Mouse (Mus musculus) thymus, postnatal 14 days (tissue): ENCODE results near the gene Nat14.

ENCODE experiments used
- DNase-seq: peaks from one replicate; pipeline ENCODE4 v3.0.0; 2021

Gene Nat14

GRCm38 (mm10) chr7:4950561-4951342 is 28.9 kb downstream of the Nat14 start:
- no peak for DNase-seq

GRCm38 (mm10) chr7:4953815-4954445 is 32.1 kb downstream of the Nat14 start:
- no peak for DNase-seq

- DNase-seq, result no peak
These were observed 35.5 kb downstream of the Nat14 start for GRCm38 (mm10) chr7:4957361-4957760.

- no peak for DNase-seq
These were observed 41.7 kb downstream of the Nat14 start for GRCm38 (mm10) chr7:4963527-4963926.

- DNase-seq, result peak; percentile 91
These were observed 42.4 kb downstream of the Nat14 start, which contains the start of gene Sbk2 for GRCm38 (mm10) chr7:4964272-4964671. Gene Sbk2 (minus strand): TSS chr7:4964406.

GRCm38 (mm10) chr7:4964988-4965387 is 43.2 kb downstream of the Nat14 start:
- DNase-seq, result no peak

- no peak for DNase-seq
These were observed 49.2 kb downstream of the Nat14 start, which contains the start of gene Sbk3 for GRCm38 (mm10) chr7:4971068-4971467. Gene Sbk3 (minus strand): TSS chr7:4971168.

GRCm38 (mm10) chr7:4971710-4972109 is 49.9 kb downstream of the Nat14 start:
- DNase-seq, result no peak

- no peak for DNase-seq
These were observed 50.7 kb downstream of the Nat14 start for GRCm38 (mm10) chr7:4972321-4973047.
